In the genomic region with DNA sequence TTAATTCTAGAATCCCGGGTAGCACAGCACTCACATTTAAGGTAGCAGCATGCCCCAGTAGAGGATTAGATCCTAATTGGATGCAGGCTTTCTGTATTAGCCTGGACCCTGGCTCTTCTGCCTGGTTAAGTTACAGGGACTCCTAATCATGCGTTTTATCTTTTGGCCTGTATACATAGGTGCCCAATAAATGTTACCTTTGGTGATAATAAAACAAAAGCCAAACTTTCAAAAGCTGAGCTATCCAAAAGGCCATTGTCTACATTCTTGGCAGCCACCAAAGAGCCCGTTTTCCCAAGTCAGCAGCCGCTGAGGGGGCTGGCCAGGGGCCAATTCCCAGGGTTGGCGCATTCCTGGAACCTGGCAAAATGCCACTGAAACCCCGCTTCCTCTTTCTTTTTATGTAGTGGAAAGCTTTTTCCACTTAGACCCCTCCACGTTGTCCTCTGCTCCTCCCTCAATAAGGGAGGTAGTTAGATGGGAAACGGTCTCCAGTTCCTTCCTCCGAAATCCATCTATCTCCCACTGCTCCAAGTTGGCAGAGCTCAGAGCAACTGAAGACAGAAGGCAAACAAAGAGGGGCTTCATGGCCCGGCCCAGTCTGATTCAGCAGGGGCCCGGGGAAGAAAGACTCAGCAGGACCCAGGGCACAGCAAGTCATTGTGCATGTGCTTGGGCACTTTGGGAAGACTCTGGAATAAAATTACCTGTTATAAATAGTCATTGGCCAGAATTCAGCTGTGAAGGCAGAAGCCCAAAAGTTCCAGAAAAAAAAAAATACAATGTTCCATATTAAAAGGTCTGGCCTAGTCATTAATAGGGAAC, we compare ENCODE assay signal across 9 mouse cellular contexts.
A peak's percentile ranks its signal among the peaks of the same experiment; 100 is the strongest.
DNase-seq lines count a peak whose midpoint lies in the region; ATAC-seq lines count a peak whose summit lies in the region.
"Had no signal": no experiment of that assay in that cellular context is flagged by ENCODE, and none has a peak within 500 bp of the region (broad histone marks: within the 10 kb centered on the region; RNA-seq: fewer than 3 reads in every experiment).

No protein-coding gene starts in this region.

- WGBS in limb, embryonic 11.5 days: 35% methylated on average over 11 of the region's 11 CpGs
- 62% methylated on average over 11 of the region's 11 CpGs for WGBS in limb, embryonic 10.5 days
- 12% methylated on average over 11 of the region's 11 CpGs for WGBS in forebrain, embryonic 12.5 days
- 10% methylated on average over 11 of the region's 11 CpGs for WGBS in heart, embryonic 14.5 days

- H3K9me3 ChIP-seq in limb, embryonic 11.5 days (ENCODE audit: control insufficient read depth, low read length): no peaks in the 10 kb centered on the region
- H3K9me3 ChIP-seq in limb, embryonic 10.5 days (replicated peaks): no peaks in the 10 kb centered on the region
- H3K9me3 ChIP-seq in forebrain, embryonic 12.5 days: no peaks in the 10 kb centered on the region
- H3K9me3 ChIP-seq in heart, embryonic 14.5 days (ENCODE audit: control insufficient read depth, low read length): no peaks in the 10 kb centered on the region

- H3K36me3 ChIP-seq in limb, embryonic 11.5 days (ENCODE audit: control insufficient read depth, insufficient read depth, low read length): no peaks in the 10 kb centered on the region
- no peaks in the 10 kb centered on the region for H3K36me3 ChIP-seq in limb, embryonic 10.5 days
- 0 out of 2 replicates have a peak, but pooled peaks cover 4% of the 10 kb centered on the region for H3K36me3 ChIP-seq in forebrain, embryonic 12.5 days (replicated peaks)
- H3K36me3 ChIP-seq in heart, embryonic 14.5 days (ENCODE audit: control insufficient read depth, insufficient read depth, low read length): no peaks in the 10 kb centered on the region

- H3K4me3 ChIP-seq in limb, embryonic 11.5 days (ENCODE audit: low read depth, low read length): no peak overlapping the region
- H3K4me3 ChIP-seq in limb, embryonic 10.5 days: no peak overlapping the region
- no peak overlapping the region for H3K4me3 ChIP-seq in forebrain, embryonic 12.5 days (replicated peaks)
- H3K4me3 ChIP-seq in heart, embryonic 14.5 days (ENCODE audit: control insufficient read depth in 1 of 2, insufficient read depth in 1 of 2, low read depth in 1 of 2, low read length in 2 of 2): peak overlapping the region; percentile 14 to 17; a peak in 1 of 4 replicates

- H3K4me1 ChIP-seq in limb, embryonic 11.5 days (ENCODE audit: control insufficient read depth, insufficient read depth, low read length): no peaks in the 10 kb centered on the region; the same call in 1 of the 2 replicates
- H3K4me1 ChIP-seq in limb, embryonic 10.5 days: peaks cover 23% of the 10 kb centered on the region
- H3K4me1 ChIP-seq in forebrain, embryonic 12.5 days: peaks cover 48% of the 10 kb centered on the region
- peaks cover 13 to 27% of the 10 kb centered on the region in 2 experiments for H3K4me1 ChIP-seq in heart, embryonic 14.5 days (ENCODE audit: control insufficient read depth in 2 of 2, insufficient read depth in 2 of 2, low read length in 2 of 2)

- no peak overlapping the region for H3K9ac ChIP-seq in limb, embryonic 11.5 days (ENCODE audit: low read length)
- H3K9ac ChIP-seq in forebrain, embryonic 12.5 days: no peak overlapping the region
- peak overlapping the region; percentile 27; the same call in 1 of the 2 replicates for H3K9ac ChIP-seq in heart, embryonic 14.5 days (ENCODE audit: low read length)

- no peaks in the 10 kb centered on the region for H3K27me3 ChIP-seq in limb, embryonic 11.5 days (ENCODE audit: control insufficient read depth, insufficient read depth, low read length)
- no peaks in the 10 kb centered on the region for H3K27me3 ChIP-seq in limb, embryonic 10.5 days (ENCODE audit: low read depth, poor library complexity, severe bottlenecking)
- H3K27me3 ChIP-seq in forebrain, embryonic 12.5 days: no peaks in the 10 kb centered on the region
- H3K27me3 ChIP-seq in heart, embryonic 14.5 days (ENCODE audit: control insufficient read depth, insufficient read depth, low read length): no peaks in the 10 kb centered on the region
- H3K27me3 ChIP-seq: CH12.LX had no signal

- H3K4me2 ChIP-seq in limb, embryonic 11.5 days (ENCODE audit: low read depth, severe bottlenecking): no peak overlapping the region
- peak overlapping the region; percentile 2 for H3K4me2 ChIP-seq in forebrain, embryonic 12.5 days
- H3K4me2 ChIP-seq in heart, embryonic 14.5 days (ENCODE audit: low read length): peak overlapping the region; percentile 57

- DNase-seq in limb, embryonic 11.5 days (ENCODE audit: low spot score): peak; percentile 55
- no peak for DNase-seq in limb, embryonic 10.5 days (ENCODE audit: low spot score)
- DNase-seq in kidney, postnatal 10 days: peak; percentile 87
- peak; percentile 51 to 63 for DNase-seq in lung, adult 18-20 months
- peak; percentile 27 for DNase-seq in retina, embryonic 14.5 days (ENCODE audit: low spot score)
- DNase-seq in embryo, embryonic 10.5 days (ENCODE audit: low spot score): no peak

- ATAC-seq in limb, embryonic 11.5 days (ENCODE audit: insufficient number of reproducible peaks, low FRiP score, low TSS enrichment, low read depth): peak; percentile 40
- ATAC-seq in forebrain, embryonic 12.5 days (ENCODE audit: low FRiP score): peak; percentile 78
- peak; percentile 49; the same call in 1 of the 2 replicates for ATAC-seq in heart, embryonic 14.5 days (ENCODE audit: insufficient number of reproducible peaks, insufficient read depth, low FRiP score, low read depth)

- no peak overlapping the region; the same call in 1 of the 2 replicates for H3K27ac ChIP-seq in limb, embryonic 11.5 days (replicated peaks; ENCODE audit: low read depth, low read length)
- no peak overlapping the region for H3K27ac ChIP-seq in limb, embryonic 10.5 days
- peak overlapping the region; percentile 85 for H3K27ac ChIP-seq in forebrain, embryonic 12.5 days
- H3K27ac ChIP-seq in heart, embryonic 14.5 days (replicated peaks in 1 of 2; ENCODE audit: control insufficient read depth in 1 of 2, insufficient read depth in 1 of 2, low read depth in 2 of 2, low read length in 2 of 2): peak overlapping the region; percentile 58 to 72

Comparison
In these comparisons a context has a peak if more than half of its experiments do, and no peak if none do; other contexts are left out.
1. DNase-seq: peak in limb, embryonic 11.5 days (single experiment), kidney, postnatal 10 days (single experiment), lung, adult 18-20 months (2 of 2) and retina, embryonic 14.5 days (single experiment); none in limb, embryonic 10.5 days (single experiment) and embryo, embryonic 10.5 days (single experiment).
2. H3K27ac ChIP-seq: peak in forebrain, embryonic 12.5 days (single experiment) and heart, embryonic 14.5 days (2 of 2); none in limb, embryonic 11.5 days (single experiment) and limb, embryonic 10.5 days (single experiment).
3. H3K4me3 ChIP-seq: peak in heart, embryonic 14.5 days (2 of 2); none in limb, embryonic 11.5 days (single experiment), limb, embryonic 10.5 days (single experiment) and forebrain, embryonic 12.5 days (single experiment).
4. Peak in every context shown above with its lines, with median percentiles within 50 percentile points of each other: ATAC-seq.